Mouse (Mus musculus) left cerebral cortex, postnatal 4 days (tissue): ENCODE results near the gene Ankrd9. TPM values are rescaled to one million over a fixed set of nuclear protein-coding genes. Genes with fewer than 3 reads are reported as not detected.
A peak's percentile ranks its signal among the peaks of the same experiment; 100 is the strongest.

ENCODE experiments used
- DNase-seq: peaks from one replicate; pipeline ENCODE4 v3.0.0-alpha.2; 2022
- intact Hi-C: fragments of 180-260 bp; cut with DNase I; formaldehyde crosslinking; loops from one replicate; pipeline ENCODE4 v1.15.1; 2025
- total RNA-seq, 2 experiments: library from RNA; stranded (reverse); gene quantifications; 2 replicates each; pipeline ENCODE4 v1.2.3; 2021

Gene Ankrd9
- total RNA-seq, 2 experiments from 2014 or later, result 4.0 to 4.2 TPM

- intact Hi-C loops, result loop anchor here (2.0 kb wide), 1 partner anchor 55 kb away; no protein-coding TSS in a partner anchor
- DNase-seq, result peak; percentile 78
Observed at GRCm38 (mm10) chr12:110991361-110992127, 12.7 kb upstream of the Ankrd9 start.

- intact Hi-C loops, result no loop called here
- DNase-seq, result no peak
Observed at GRCm38 (mm10) chr12:110990500-110990899, 11.7 kb upstream of the Ankrd9 start.

- DNase-seq, result no peak
- intact Hi-C loops, result no loop called here
Observed at GRCm38 (mm10) chr12:110989409-110989808, 10.6 kb upstream of the Ankrd9 start.

GRCm38 (mm10) chr12:110986536-110987425, 7.9 kb upstream of the Ankrd9 start:
- intact Hi-C loops, result no loop called here

GRCm38 (mm10) chr12:110985141-110985540, 6.3 kb upstream of the Ankrd9 start:
- no peak for DNase-seq
- intact Hi-C loops, result no loop called here

More at GRCm38 (mm10) chr12:110986536-110987425, 7.9 kb upstream of the Ankrd9 start:
- no peak for DNase-seq

GRCm38 (mm10) chr12:110984598-110984997, 5.8 kb upstream of the Ankrd9 start:
- no peak for DNase-seq
- intact Hi-C loops, result no loop called here

- DNase-seq, result no peak
- intact Hi-C loops, result no loop called here
Observed at GRCm38 (mm10) chr12:110983714-110984113, 4.9 kb upstream of the Ankrd9 start.

GRCm38 (mm10) chr12:110983083-110983482, 4.2 kb upstream of the Ankrd9 start:
- intact Hi-C loops, result no loop called here
- no peak for DNase-seq

GRCm38 (mm10) chr12:110981736-110982135, 2.9 kb upstream of the Ankrd9 start:
- intact Hi-C loops, result no loop called here
- DNase-seq, result no peak

- DNase-seq, result no peak
- intact Hi-C loops, result no loop called here
Observed at GRCm38 (mm10) chr12:110979808-110980207, 968 bp upstream of the Ankrd9 start.

- DNase-seq, result no peak
- intact Hi-C loops, result no loop called here
Observed at GRCm38 (mm10) chr12:110977896-110978606, 789 bp downstream of the Ankrd9 start.

GRCm38 (mm10) chr12:110977345-110977733, 1.5 kb downstream of the Ankrd9 start:
- intact Hi-C loops, result no loop called here

GRCm38 (mm10) chr12:110976589-110977344, 2.1 kb downstream of the Ankrd9 start:
- no peak for DNase-seq
- intact Hi-C loops, result no loop called here

More at GRCm38 (mm10) chr12:110977345-110977733, 1.5 kb downstream of the Ankrd9 start:
- no peak for DNase-seq

GRCm38 (mm10) chr12:110975838-110976468, 2.9 kb downstream of the Ankrd9 start:
- intact Hi-C loops, result no loop called here
- no peak for DNase-seq

GRCm38 (mm10) chr12:110975385-110975784, 3.5 kb downstream of the Ankrd9 start:
- no peak for DNase-seq
- intact Hi-C loops, result no loop called here

- no peak for DNase-seq
- intact Hi-C loops, result no loop called here
Observed at GRCm38 (mm10) chr12:110974726-110975125, 4.1 kb downstream of the Ankrd9 start.

GRCm38 (mm10) chr12:110974295-110974694, 4.5 kb downstream of the Ankrd9 start:
- intact Hi-C loops, result no loop called here

GRCm38 (mm10) chr12:110973829-110974228, 5.0 kb downstream of the Ankrd9 start:
- DNase-seq, result no peak
- intact Hi-C loops, result no loop called here

More at GRCm38 (mm10) chr12:110974295-110974694, 4.5 kb downstream of the Ankrd9 start:
- no peak for DNase-seq

- intact Hi-C loops, result no loop called here
- no peak for DNase-seq
Observed at GRCm38 (mm10) chr12:110971972-110972371, 6.9 kb downstream of the Ankrd9 start.

GRCm38 (mm10) chr12:110970408-110970807, 8.4 kb downstream of the Ankrd9 start:
- DNase-seq, result no peak
- intact Hi-C loops, result no loop called here
